Mouse (Mus musculus) right cerebral cortex, postnatal 4 days (tissue): ENCODE results near the gene Prr32.

Source experiments
- DNase-seq: peaks from one replicate; pipeline ENCODE4 v3.0.0-alpha.2; 2022

The Prr32 gene

GRCm38 (mm10) chrX:45090604-45091003 is at the start of gene Prr32:
Gene Prr32 (plus strand): TSS chrX:45090904.
- no peak for DNase-seq
